Mouse (Mus musculus): ENCODE results near the gene Ebf1. TPM values are rescaled to one million over a fixed set of nuclear protein-coding genes. Genes with fewer than 3 reads are reported as not detected.

The Ebf1 gene
- total and polyA plus RNA-seq, 2 experiments from 2014 or later, result 27.1 to 30.0 TPM

DNA sequence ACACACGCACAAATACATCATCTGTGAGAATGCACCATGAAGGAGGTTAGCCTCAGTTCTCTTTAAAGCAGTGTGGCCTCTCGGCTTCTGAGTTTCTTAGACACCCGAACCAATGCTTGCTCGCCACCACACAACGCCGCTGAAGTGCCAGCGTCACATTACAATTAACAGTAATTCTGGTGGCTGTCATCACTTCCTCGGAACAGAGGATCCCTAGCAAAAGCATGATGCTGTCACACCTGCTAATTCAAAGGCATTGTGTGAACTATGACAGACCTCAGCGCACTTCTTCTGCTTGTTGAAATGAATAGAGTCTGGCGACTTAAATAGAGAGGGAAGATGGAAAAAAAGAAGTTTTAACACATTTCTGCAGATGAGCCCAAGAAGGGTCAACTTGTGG is 235.8 kb downstream of the Ebf1 start:
- no peaks in the 10 kb centered on the region for H3K4me1 ChIP-seq (ENCODE audit: insufficient read depth, low read length)
- no peak overlapping the region for H3K9ac ChIP-seq (replicated peaks; ENCODE audit: low read length, poor library complexity, severe bottlenecking)
- no peaks in the 10 kb centered on the region for H3K27me3 ChIP-seq (ENCODE audit: insufficient read depth, low read length)
- no peaks in the 10 kb centered on the region for H3K9me3 ChIP-seq (ENCODE audit: low read length)
- TF ChIP-seq CTCF (IDR thresholded peaks at IDR 0.05), result no peak
- WGBS, result 80% methylated on average over 10 of the region's 10 CpGs
- H3K4me2 ChIP-seq (ENCODE audit: low read depth, low read length, poor library complexity, severe bottlenecking), result no peak overlapping the region
- no peak for ATAC-seq (ENCODE audit: low FRiP score)
- no peaks in the 10 kb centered on the region for H3K36me3 ChIP-seq (ENCODE audit: insufficient read depth, low read length)
- no peak for DNase-seq (ENCODE audit: low spot score)
- H3K4me3 ChIP-seq (ENCODE audit: low read depth, low read length), result no peak overlapping the region
- no peak overlapping the region for H3K27ac ChIP-seq (ENCODE audit: low read depth, low read length)

DNA sequence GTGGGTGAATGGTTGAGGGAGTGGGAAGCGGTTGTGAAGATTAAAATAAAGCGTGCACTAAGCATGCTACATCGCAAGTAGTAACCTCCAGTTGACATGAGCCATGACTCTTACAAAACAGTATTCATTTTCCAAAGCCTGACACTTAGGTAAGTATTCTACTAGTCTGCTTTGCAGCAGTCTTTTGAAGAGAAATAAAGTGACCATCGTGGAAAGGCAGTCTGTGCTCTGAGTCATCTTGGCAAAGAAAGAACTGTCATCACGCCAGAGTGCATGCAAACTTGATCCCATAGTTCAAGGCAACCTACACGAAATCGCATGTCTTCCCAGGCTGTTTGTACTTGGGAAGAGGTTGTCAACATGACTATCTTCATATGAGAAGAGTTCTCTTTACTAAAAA is 237.4 kb downstream of the Ebf1 start:
- no peak overlapping the region for H3K4me2 ChIP-seq (ENCODE audit: low read depth, low read length, poor library complexity, severe bottlenecking)
- H3K4me1 ChIP-seq (ENCODE audit: insufficient read depth, low read length), result no peaks in the 10 kb centered on the region
- no peak overlapping the region for H3K4me3 ChIP-seq (ENCODE audit: low read depth, low read length)
- ATAC-seq (ENCODE audit: low FRiP score) (no peak), DNase-seq (ENCODE audit: low spot score) (no peak)
- WGBS, result 91% methylated on average over 7 of the region's 7 CpGs
- H3K36me3 ChIP-seq (ENCODE audit: insufficient read depth, low read length), result no peaks in the 10 kb centered on the region
- no peaks in the 10 kb centered on the region for H3K9me3 ChIP-seq (ENCODE audit: low read length)
- no peak overlapping the region for H3K27ac ChIP-seq (ENCODE audit: low read depth, low read length)
- H3K27me3 ChIP-seq (ENCODE audit: insufficient read depth, low read length), result no peaks in the 10 kb centered on the region
- no peak for TF ChIP-seq CTCF (IDR thresholded peaks at IDR 0.05)
- H3K9ac ChIP-seq (replicated peaks; ENCODE audit: low read length, poor library complexity, severe bottlenecking), result no peak overlapping the region

GRCm38 (mm10) chr11:44861108-44861507 is 244.0 kb downstream of the Ebf1 start:
- ATAC-seq (ENCODE audit: low FRiP score), result no peak
- H3K9ac ChIP-seq (replicated peaks; ENCODE audit: low read length, poor library complexity, severe bottlenecking), result no peak overlapping the region
- H3K4me3 ChIP-seq (ENCODE audit: low read depth, low read length), result no peak overlapping the region
- TF ChIP-seq CTCF (IDR thresholded peaks at IDR 0.05), result no peak
- no peaks in the 10 kb centered on the region for H3K4me1 ChIP-seq (ENCODE audit: insufficient read depth, low read length)
- no peak overlapping the region for H3K4me2 ChIP-seq (ENCODE audit: low read depth, low read length, poor library complexity, severe bottlenecking)
- no peaks in the 10 kb centered on the region for H3K36me3 ChIP-seq (ENCODE audit: insufficient read depth, low read length)
- no peaks in the 10 kb centered on the region for H3K27me3 ChIP-seq (ENCODE audit: insufficient read depth, low read length)
- no peak overlapping the region for H3K27ac ChIP-seq (ENCODE audit: low read depth, low read length)
- WGBS, result 60% methylated on average over 5 of the region's 5 CpGs
- no peak for DNase-seq (ENCODE audit: low spot score)
- H3K9me3 ChIP-seq (ENCODE audit: low read length), result no peaks in the 10 kb centered on the region

DNA sequence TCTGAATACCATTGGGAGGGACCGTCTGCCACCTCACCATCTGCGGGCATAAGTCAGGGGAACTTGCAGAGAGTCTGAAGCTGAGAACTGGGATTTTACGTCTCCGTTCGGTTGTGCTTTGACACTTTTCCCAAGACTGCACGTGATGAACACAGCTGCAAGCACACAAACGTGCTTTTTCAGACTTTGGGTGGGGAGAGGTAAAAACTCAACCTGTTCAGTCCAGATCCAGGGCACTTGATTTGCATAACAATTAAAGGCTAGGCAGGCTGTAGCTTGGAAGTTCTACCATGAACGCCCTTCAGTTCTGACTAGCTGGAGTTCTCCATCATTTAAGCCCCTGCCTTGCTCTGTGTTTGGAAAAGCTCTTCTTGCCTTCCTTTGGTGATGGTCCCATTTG is 246.8 kb downstream of the Ebf1 start:
- 0 out of 2 replicates have a peak, but pooled peaks cover 3% of the 10 kb centered on the region for H3K4me1 ChIP-seq (ENCODE audit: insufficient read depth, low read length)
- TF ChIP-seq CTCF (IDR thresholded peaks at IDR 0.05), result no peak
- WGBS, result 69% methylated on average over 8 of the region's 8 CpGs
- no peaks in the 10 kb centered on the region for H3K36me3 ChIP-seq (ENCODE audit: insufficient read depth, low read length)
- no peak overlapping the region for H3K9ac ChIP-seq (replicated peaks; ENCODE audit: low read length, poor library complexity, severe bottlenecking)
- DNase-seq (ENCODE audit: low spot score), result no peak
- no peaks in the 10 kb centered on the region for H3K27me3 ChIP-seq (ENCODE audit: insufficient read depth, low read length)
- no peak for ATAC-seq (ENCODE audit: low FRiP score)
- no peak overlapping the region for H3K27ac ChIP-seq (ENCODE audit: low read depth, low read length)
- no peaks in the 10 kb centered on the region for H3K9me3 ChIP-seq (ENCODE audit: low read length)
- no peak overlapping the region for H3K4me3 ChIP-seq (ENCODE audit: low read depth, low read length)
- H3K4me2 ChIP-seq (ENCODE audit: low read depth, low read length, poor library complexity, severe bottlenecking), result no peak overlapping the region

- H3K27me3 ChIP-seq (ENCODE audit: insufficient read depth, low read length), result no peaks in the 10 kb centered on the region
- peak; percentile 67 for DNase-seq (ENCODE audit: low spot score)
- H3K4me1 ChIP-seq (ENCODE audit: insufficient read depth, low read length), result 0 out of 2 replicates have a peak, but pooled peaks cover 3% of the 10 kb centered on the region
- H3K9me3 ChIP-seq (ENCODE audit: low read length), result no peaks in the 10 kb centered on the region
- no peak overlapping the region for H3K4me2 ChIP-seq (ENCODE audit: low read depth, low read length, poor library complexity, severe bottlenecking)
- no peak for TF ChIP-seq CTCF (IDR thresholded peaks at IDR 0.05)
- no peak for ATAC-seq (ENCODE audit: low FRiP score)
- no peak overlapping the region for H3K4me3 ChIP-seq (ENCODE audit: low read depth, low read length)
- H3K27ac ChIP-seq (ENCODE audit: low read depth, low read length), result no peak overlapping the region
- H3K9ac ChIP-seq (replicated peaks; ENCODE audit: low read length, poor library complexity, severe bottlenecking), result no peak overlapping the region
- H3K36me3 ChIP-seq (ENCODE audit: insufficient read depth, low read length), result no peaks in the 10 kb centered on the region
- WGBS, result 60% methylated on average over 14 of the region's 14 CpGs
Measured at GRCm38 (mm10) chr11:44866476-44867149, 249.5 kb downstream of the Ebf1 start.

- 66% methylated on average over 4 of the region's 4 CpGs for WGBS
- Histone ChIP-seq H3K9ac (replicated peaks; ENCODE audit: low read length, poor library complexity, severe bottlenecking) (no peak overlapping the region), H3K27me3 (ENCODE audit: insufficient read depth, low read length) (no peaks in the 10 kb centered on the region), H3K27ac (ENCODE audit: low read depth, low read length) (no peak overlapping the region), H3K36me3 (ENCODE audit: insufficient read depth, low read length) (no peaks in the 10 kb centered on the region), H3K4me1 (ENCODE audit: insufficient read depth, low read length) (0 out of 2 replicates have a peak, but pooled peaks cover 3% of the 10 kb centered on the region), H3K9me3 (ENCODE audit: low read length) (no peaks in the 10 kb centered on the region), H3K4me3 (ENCODE audit: low read depth, low read length) (no peak overlapping the region), H3K4me2 (ENCODE audit: low read depth, low read length, poor library complexity, severe bottlenecking) (no peak overlapping the region)
- TF ChIP-seq CTCF (IDR thresholded peaks at IDR 0.05), result no peak
- DNase-seq (ENCODE audit: low spot score) (no peak), ATAC-seq (ENCODE audit: low FRiP score) (no peak)
Measured at GRCm38 (mm10) chr11:44867433-44867832, 250.3 kb downstream of the Ebf1 start.

Measured in midbrain, postnatal 0 days (tissue).